Mouse (Mus musculus): ENCODE results near the gene Fcho2. TPM values are rescaled to one million over a fixed set of nuclear protein-coding genes. Genes with fewer than 3 reads are reported as not detected.
A peak's percentile ranks its signal among the peaks of the same experiment; 100 is the strongest.
"Not testable (repeated sequence)": the region's sequence is repeated elsewhere in the genome, so short reads cannot be mapped to it uniquely, and the experiment has no call there.

Gene Fcho2
- polyA plus RNA-seq, 1 experiment from 2014 or later, result 38.6 TPM

DNA sequence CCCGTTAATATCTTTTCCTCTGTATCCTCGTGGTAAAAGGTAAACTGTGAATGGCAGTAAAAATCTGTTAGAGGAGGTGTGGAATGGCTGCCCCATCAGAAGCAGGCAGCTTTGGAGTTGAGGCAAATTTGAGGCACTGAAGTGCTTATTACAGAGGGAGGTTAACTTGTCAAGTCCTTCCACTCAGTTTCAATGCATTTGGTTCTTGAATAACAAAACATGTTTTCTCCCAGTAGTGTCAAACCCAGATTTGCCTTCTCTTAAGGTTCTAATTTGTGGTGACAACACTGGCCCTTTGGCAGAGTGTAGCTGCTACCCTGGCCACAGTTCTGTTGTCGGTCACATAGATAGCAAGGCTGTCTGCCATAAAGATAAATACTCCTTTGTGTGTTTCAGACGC, 2.5 kb upstream of the Fcho2 start:
- ATAC-seq, result no peak
- no peaks in the 10 kb centered on the region for H3K36me3 ChIP-seq
- H3K4me2 ChIP-seq (replicated peaks), result no peak overlapping the region
- 33% methylated on average over 4 of the region's 4 CpGs for WGBS
- peaks cover 6% of the 10 kb centered on the region for H3K4me1 ChIP-seq (replicated peaks)
- H3K27ac ChIP-seq, result 0 out of 2 replicates have a peak overlapping the region, but pooled peaks have one; percentile 76
- no peak overlapping the region for H3K4me3 ChIP-seq (replicated peaks)
- no peaks in the 10 kb centered on the region for H3K9me3 ChIP-seq
- no peaks in the 10 kb centered on the region for H3K27me3 ChIP-seq (replicated peaks)
- no peak overlapping the region for H3K9ac ChIP-seq

DNA sequence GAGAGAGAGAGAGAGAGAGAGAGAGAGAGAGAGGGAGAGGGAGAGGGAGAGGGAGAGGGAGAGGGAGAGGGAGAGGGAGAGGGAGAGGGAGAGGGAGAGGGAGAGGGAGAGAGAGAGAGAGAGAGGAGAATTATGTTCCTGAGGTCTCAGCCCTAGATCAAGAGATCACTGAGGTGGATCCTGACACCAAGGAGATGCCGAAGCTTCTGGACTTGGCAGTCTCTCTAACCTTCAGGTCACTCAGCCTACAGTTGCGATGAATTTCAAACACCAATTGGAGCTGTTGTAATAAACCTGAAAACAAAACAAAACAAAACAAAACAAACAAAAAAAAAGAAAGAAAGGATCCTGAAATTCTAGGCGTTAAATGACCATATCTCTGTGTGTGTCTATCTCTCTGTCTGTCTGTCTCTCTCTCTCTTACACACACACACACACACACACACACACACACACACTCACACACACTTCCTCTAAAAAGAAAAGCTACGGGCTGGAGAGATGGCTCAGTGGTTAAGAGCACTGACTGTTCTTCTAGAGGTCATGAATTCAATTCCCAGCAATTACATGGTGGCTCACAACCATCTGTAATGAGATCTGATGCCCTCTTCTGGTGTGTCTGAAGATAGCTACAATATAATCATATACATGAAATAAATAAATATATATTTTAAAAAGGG, 1.9 kb upstream of the Fcho2 start:
- H3K4me1 ChIP-seq (replicated peaks); H3K9me3 ChIP-seq; H3K4me2 ChIP-seq (replicated peaks); H3K4me3 ChIP-seq (replicated peaks); H3K9ac ChIP-seq; H3K36me3 ChIP-seq; H3K27ac ChIP-seq; ATAC-seq; H3K27me3 ChIP-seq (replicated peaks): not testable (repeated sequence)
- 76% methylated on average over 4 of the region's 4 CpGs for WGBS

DNA sequence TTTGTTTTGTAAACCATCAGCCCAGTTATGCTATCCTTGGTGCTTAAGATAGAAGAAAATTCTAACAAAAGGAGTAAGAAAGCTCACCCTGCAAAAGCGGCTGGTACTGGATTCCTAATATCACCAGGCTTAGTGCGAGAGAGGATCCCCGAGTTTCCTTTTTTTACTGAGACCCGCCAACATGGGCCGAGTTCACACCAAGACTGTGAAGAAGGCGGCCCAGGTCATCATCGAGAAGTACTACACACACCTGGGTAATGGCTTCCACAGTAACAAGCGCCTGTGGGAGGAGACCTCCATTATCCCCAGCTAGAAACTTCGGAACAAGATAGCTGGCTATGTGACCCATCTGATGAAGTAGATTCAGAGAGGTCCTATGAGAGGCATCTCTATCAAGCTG, 1.3 kb upstream of the Fcho2 start:
- Histone ChIP-seq H3K4me2 (replicated peaks) (no peak overlapping the region), H3K36me3 (no peaks in the 10 kb centered on the region), H3K4me3 (replicated peaks) (no peak overlapping the region), H3K27me3 (replicated peaks) (no peaks in the 10 kb centered on the region), H3K27ac (no peak overlapping the region), H3K9ac (no peak overlapping the region), H3K9me3 (no peaks in the 10 kb centered on the region), H3K4me1 (replicated peaks) (peaks cover 10% of the 10 kb centered on the region)
- WGBS, result 83% methylated on average over 9 of the region's 9 CpGs
- ATAC-seq, result no peak

DNA sequence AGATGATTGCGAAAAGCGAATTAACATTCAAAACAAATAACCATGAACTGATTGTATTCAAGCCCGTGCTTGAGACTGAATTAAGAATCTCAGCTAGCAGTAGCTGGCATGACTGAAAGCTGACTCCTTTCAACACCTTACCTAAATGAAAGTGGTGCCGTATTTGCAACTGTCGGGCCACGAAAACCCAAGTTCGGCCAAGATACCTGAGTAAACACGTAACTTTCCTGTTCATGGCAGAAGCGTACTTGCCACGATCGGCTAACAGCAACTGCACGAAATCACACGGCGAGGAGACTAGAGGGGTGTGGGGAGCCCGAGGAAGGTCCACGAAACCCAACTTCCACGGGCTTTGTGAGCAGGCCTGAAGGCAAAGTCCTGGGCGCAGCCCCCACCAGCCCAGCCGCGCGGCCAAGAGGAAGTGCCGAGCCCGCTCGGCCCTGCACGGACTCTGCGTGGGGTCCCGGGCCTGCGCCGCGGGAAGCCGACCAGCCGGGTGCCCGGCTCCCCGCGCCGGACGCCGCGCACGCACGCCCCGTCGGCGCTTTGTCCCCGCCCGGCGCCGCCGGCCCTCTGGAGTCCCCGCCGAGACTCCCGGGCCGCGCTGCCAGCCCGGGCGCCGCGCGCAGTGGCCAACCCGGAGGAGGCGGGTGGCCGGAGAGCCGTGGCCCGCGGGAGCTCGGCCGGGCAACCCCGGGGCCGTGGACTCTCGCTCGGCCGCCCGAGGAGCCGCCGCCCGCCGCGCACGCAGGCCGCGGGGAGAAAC, 791 bp downstream of the Fcho2 start:
- H3K9ac ChIP-seq, result peak overlapping the region; percentile 96
- peak overlapping the region; percentile 47 for H3K4me2 ChIP-seq (replicated peaks)
- under 1% methylated on average over 81 of the region's 81 CpGs for WGBS
- no peaks in the 10 kb centered on the region for H3K9me3 ChIP-seq
- peak overlapping the region; percentile 97 for H3K27ac ChIP-seq
- peak overlapping the region; percentile 95 for H3K4me3 ChIP-seq (replicated peaks)
- peak; percentile 52 for ATAC-seq
- no peaks in the 10 kb centered on the region for H3K27me3 ChIP-seq (replicated peaks)
- H3K4me1 ChIP-seq (replicated peaks), result peaks cover 10% of the 10 kb centered on the region
- H3K36me3 ChIP-seq, result no peaks in the 10 kb centered on the region

DNA sequence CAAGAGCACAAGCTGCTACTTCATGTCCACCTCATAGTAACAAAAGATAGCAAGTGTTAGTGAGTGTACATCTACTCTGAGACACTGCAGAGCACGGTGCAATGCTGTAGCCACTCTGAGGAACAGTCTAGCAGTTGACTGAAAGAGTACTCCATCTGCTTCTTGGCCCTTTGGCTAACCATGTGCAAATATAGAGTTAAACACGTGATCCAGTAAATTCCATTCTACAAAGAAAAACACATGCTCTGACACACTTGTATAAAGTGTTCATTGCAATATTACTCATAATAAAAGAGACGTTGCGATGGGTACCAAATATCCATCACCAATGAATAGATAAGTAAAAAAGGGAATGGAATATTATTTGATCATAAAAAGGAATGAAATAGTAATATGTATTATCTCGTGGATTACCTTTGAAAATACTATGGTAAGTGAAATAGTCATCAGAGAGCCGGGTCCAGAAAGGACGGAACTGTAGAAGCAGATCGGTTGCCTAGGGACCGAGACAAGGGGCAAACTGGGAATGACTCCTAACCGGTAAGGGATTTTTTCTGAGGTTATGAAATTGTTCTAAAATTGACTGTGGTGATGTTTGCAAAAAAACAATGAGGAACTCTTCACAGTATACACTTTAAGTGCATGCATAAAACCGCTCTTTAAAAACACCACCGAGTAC, 1.5 kb downstream of the Fcho2 start:
- Histone ChIP-seq H3K4me3 (replicated peaks) (peak overlapping the region; percentile 95), H3K9me3 (no peaks in the 10 kb centered on the region), H3K4me2 (replicated peaks) (peak overlapping the region; percentile 47), H3K4me1 (replicated peaks) (peaks cover 6% of the 10 kb centered on the region; the same call in 1 of the 2 replicates), H3K36me3 (no peaks in the 10 kb centered on the region), H3K27me3 (replicated peaks) (no peaks in the 10 kb centered on the region), H3K9ac (peak overlapping the region; percentile 96), H3K27ac (no peak overlapping the region)
- 24% methylated on average over 12 of the region's 12 CpGs for WGBS
- ATAC-seq, result no peak

DNA sequence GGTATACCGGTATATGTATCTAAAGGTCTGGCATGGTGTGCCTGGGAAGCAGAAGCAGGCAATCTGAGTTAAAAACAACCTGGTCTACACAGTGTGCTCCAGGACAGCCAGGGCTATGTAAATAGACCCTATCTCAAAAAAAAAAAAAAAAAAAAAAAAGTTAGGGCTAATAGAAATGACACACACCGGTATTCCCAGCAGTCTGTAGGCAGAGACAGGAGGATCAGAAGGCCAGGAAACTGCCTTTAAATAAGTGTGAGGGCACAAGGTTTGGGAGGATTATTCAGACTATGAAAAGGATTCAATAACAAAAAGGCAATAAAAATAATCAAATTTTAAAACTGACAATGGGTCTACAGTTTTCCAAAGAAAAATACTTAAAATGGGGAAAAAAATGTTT, 2.1 kb downstream of the Fcho2 start:
- peak overlapping the region; percentile 47 for H3K4me2 ChIP-seq (replicated peaks)
- H3K4me3 ChIP-seq (replicated peaks), result no peak overlapping the region
- H3K4me1 ChIP-seq (replicated peaks), result peaks cover 5% of the 10 kb centered on the region; the same call in 1 of the 2 replicates
- no peaks in the 10 kb centered on the region for H3K27me3 ChIP-seq (replicated peaks)
- no peaks in the 10 kb centered on the region for H3K9me3 ChIP-seq
- no peak for ATAC-seq
- no peak overlapping the region for H3K9ac ChIP-seq
- H3K36me3 ChIP-seq, result no peaks in the 10 kb centered on the region
- H3K27ac ChIP-seq, result no peak overlapping the region
- WGBS, result 56% methylated on average over 2 of the region's 2 CpGs

DNA sequence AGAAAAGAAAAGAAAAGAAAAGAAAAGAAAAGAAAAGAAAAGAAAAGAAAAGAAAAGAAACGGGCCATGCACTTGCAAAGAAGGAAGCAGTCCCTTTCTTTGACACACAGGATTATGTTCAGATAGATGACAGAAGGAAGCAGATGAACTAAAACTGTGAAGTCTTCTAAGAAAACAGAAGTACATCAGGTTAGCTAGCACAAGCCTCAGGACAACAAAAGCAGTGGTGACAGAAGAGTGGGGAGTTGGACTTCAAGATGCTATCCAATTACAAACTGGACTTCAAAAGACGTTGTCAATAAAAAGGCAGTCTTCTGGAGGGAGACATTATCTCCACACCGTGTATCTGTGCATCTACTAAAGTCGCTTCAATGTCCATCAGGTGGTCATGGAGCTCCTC, 3.0 kb downstream of the Fcho2 start:
- Histone ChIP-seq H3K4me1 (replicated peaks) (0 out of 2 replicates have a peak, but pooled peaks cover 5% of the 10 kb centered on the region), H3K4me3 (replicated peaks) (no peak overlapping the region), H3K27me3 (replicated peaks) (no peaks in the 10 kb centered on the region), H3K27ac (no peak overlapping the region), H3K9ac (no peak overlapping the region), H3K9me3 (no peaks in the 10 kb centered on the region), H3K36me3 (no peaks in the 10 kb centered on the region), H3K4me2 (replicated peaks) (no peak overlapping the region)
- WGBS, result 73% methylated on average over 4 of the region's 4 CpGs
- no peak for ATAC-seq

DNA sequence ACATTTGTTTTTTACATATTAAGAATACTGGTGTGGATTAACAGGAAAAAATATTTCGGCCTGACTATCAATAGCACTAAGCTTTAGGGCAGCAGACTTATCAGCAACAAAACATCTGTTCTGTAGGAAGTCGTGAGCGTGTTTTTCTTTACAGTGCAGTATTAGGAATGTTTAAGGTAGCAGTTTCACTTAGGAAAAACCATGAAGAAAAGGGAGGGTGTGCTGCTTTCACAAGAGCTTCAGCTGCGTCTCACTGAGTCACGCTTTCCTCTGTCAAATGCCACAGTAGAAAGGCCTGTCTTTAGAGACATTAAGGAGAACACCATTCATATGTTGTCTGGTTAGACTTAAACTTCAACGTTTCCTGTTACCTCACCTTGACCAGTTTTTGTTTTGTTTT, 5.1 kb downstream of the Fcho2 start:
- Histone ChIP-seq H3K4me3 (replicated peaks) (no peak overlapping the region), H3K27me3 (replicated peaks) (no peaks in the 10 kb centered on the region), H3K4me2 (replicated peaks) (no peak overlapping the region), H3K9ac (no peak overlapping the region), H3K9me3 (no peaks in the 10 kb centered on the region), H3K4me1 (replicated peaks) (0 out of 2 replicates have a peak, but pooled peaks cover 5% of the 10 kb centered on the region), H3K27ac (no peak overlapping the region), H3K36me3 (no peaks in the 10 kb centered on the region)
- no peak for ATAC-seq
- 48% methylated on average over 6 of the region's 6 CpGs for WGBS

DNA sequence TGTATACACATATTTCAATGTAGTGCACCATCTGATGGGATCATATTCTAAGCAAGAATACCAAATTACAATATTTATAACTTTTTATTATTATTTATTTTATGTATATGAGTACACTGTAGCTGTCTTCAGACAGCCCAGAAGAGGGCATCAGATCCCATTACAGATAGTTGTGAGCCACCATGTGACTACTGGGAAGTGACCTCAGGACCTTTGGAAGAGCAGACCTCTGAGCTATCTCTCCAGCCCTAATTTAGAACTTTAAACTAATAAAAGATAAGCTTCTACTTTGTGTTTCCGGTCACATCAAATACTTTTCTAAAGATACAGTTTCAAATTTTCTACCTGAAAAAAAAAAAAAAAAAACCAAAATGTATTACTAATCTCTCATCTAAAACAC, 6.2 kb downstream of the Fcho2 start:
- no peak for ATAC-seq
- Histone ChIP-seq H3K27me3 (replicated peaks) (no peaks in the 10 kb centered on the region), H3K9me3 (no peaks in the 10 kb centered on the region), H3K4me1 (replicated peaks) (0 out of 2 replicates have a peak, but pooled peaks cover 5% of the 10 kb centered on the region), H3K27ac (no peak overlapping the region), H3K4me3 (replicated peaks) (no peak overlapping the region), H3K9ac (no peak overlapping the region), H3K36me3 (no peaks in the 10 kb centered on the region), H3K4me2 (replicated peaks) (no peak overlapping the region)
- 77% methylated on average over 1 of the region's 1 CpGs for WGBS

DNA sequence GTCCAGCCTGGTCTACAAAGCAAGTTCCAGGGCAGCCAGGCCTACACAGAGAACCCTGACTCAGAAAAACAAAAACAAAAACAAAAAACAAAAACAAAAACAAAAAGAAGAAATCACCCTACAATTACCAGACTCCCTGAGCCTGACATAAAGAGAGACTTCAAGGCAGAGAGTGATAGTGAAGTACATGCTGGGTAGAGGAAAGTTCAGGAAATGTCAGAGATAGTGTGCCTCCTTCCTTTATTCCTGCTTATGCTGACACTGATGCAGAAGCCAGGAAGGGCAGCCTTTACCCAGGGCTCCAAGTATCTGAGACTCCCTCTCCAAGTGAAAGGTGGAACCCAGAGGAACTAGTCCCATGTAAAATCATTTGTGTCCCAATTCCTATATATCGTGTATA, 10.8 kb downstream of the Fcho2 start:
- Histone ChIP-seq H3K4me3 (replicated peaks) (no peak overlapping the region), H3K4me2 (replicated peaks) (no peak overlapping the region), H3K4me1 (replicated peaks) (no peaks in the 10 kb centered on the region), H3K9ac (no peak overlapping the region), H3K27ac (no peak overlapping the region), H3K27me3 (replicated peaks) (no peaks in the 10 kb centered on the region), H3K36me3 (peaks cover 14% of the 10 kb centered on the region), H3K9me3 (no peaks in the 10 kb centered on the region)
- no peak for ATAC-seq
- 93% methylated on average over 1 of the region's 1 CpGs for WGBS

DNA sequence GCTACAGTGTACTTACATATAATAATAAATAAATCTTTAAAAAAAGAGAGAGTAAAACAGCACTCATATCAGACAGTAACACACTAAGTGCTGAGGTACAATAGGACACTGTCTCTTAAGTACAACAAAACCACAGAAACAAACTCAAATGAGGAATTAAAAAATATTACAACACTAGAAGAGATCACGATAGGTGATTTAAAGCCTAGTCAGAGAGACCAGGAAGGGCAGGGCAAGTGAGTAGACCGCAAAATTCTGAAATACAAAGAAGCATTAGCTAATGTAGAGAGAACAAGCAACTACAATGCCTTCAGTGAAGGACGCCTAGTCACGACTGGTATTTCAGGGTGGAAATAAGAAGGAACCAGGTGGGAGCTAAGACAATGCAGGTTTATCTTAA, 11.6 kb downstream of the Fcho2 start:
- no peaks in the 10 kb centered on the region for H3K9me3 ChIP-seq
- H3K27ac ChIP-seq, result no peak overlapping the region
- 87% methylated on average over 4 of the region's 4 CpGs for WGBS
- no peak overlapping the region for H3K4me3 ChIP-seq (replicated peaks)
- no peaks in the 10 kb centered on the region for H3K4me1 ChIP-seq (replicated peaks)
- no peak overlapping the region for H3K4me2 ChIP-seq (replicated peaks)
- ATAC-seq, result no peak
- H3K36me3 ChIP-seq, result peaks cover 18% of the 10 kb centered on the region
- H3K9ac ChIP-seq, result no peak overlapping the region
- H3K27me3 ChIP-seq (replicated peaks), result no peaks in the 10 kb centered on the region

DNA sequence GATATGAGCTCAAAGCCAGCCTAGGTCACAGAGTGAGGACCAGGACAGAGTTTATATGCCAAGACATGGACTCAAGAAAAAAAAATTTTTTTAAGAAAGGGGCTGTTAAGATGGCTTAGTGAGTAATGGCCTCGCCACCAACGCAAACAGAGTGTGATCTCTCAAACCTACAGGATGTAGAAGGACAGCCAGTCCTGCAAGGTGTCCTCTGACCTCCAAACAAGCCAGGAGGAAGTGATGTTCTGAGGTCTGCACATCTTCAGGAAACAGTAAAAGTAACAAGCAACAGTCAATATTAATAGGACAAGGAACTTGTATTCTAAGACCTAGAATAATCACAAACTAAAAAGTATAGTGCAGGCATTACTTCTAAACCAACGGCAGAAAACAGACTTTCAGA, 12.3 kb downstream of the Fcho2 start:
- Histone ChIP-seq H3K36me3 (peaks cover 21% of the 10 kb centered on the region), H3K4me1 (replicated peaks) (no peaks in the 10 kb centered on the region), H3K9me3 (no peaks in the 10 kb centered on the region), H3K9ac (no peak overlapping the region), H3K4me2 (replicated peaks) (no peak overlapping the region), H3K27me3 (replicated peaks) (no peaks in the 10 kb centered on the region), H3K4me3 (replicated peaks) (no peak overlapping the region), H3K27ac (no peak overlapping the region)
- ATAC-seq, result no peak
- WGBS, result 78% methylated on average over 3 of the region's 3 CpGs

Measured in intestine, embryonic 15.5 days (tissue).